Mouse (Mus musculus) spleen, postnatal 4 days (tissue): ENCODE measurements at regions not wholly inside any gene's neighbourhood (a gene's known extent, or its start where the extent isn't known, plus 50 kb on each side); places are given as distances from the start of the nearest gene placed in this dataset.

Experiments
- DNase-seq, 2 experiments: peaks; one replicate each; pipeline ENCODE4 v3.0.0; 2022; ENCODE audit warnings: low spot score in 2 of 2

- no peak for DNase-seq
These were observed 470.4 kb downstream of the Vrk1 start for GRCm38 (mm10) chr12:106480281-106481060.

- DNase-seq, result no peak
These were observed 491.7 kb downstream of the Vrk1 start for GRCm38 (mm10) chr12:106501622-106502327.

- no peak for DNase-seq
These were observed 494.3 kb downstream of the Vrk1 start for GRCm38 (mm10) chr12:106504285-106504684.

- DNase-seq, result no peak
These were observed 504.0 kb downstream of the Vrk1 start for GRCm38 (mm10) chr12:106514057-106514456.

GRCm38 (mm10) chr12:106515257-106515788, 505.3 kb downstream of the Vrk1 start:
- DNase-seq, result no peak

GRCm38 (mm10) chr12:106519141-106519540, 509.1 kb downstream of the Vrk1 start:
- no peak for DNase-seq

GRCm38 (mm10) chr12:106524411-106524810, 514.4 kb downstream of the Vrk1 start:
- DNase-seq, result no peak

GRCm38 (mm10) chr12:106527116-106527515, 517.1 kb downstream of the Vrk1 start:
- no peak for DNase-seq

- no peak for DNase-seq
These were observed 517.8 kb downstream of the Vrk1 start for GRCm38 (mm10) chr12:106527699-106528434.

- DNase-seq, result no peak
These were observed 518.5 kb downstream of the Vrk1 start for GRCm38 (mm10) chr12:106528521-106528920.

GRCm38 (mm10) chr12:106529175-106529574, 519.1 kb downstream of the Vrk1 start:
- DNase-seq, result no peak

GRCm38 (mm10) chr12:106535086-106535485, 525.1 kb downstream of the Vrk1 start:
- DNase-seq, result no peak

GRCm38 (mm10) chr12:106535628-106536288, 525.7 kb downstream of the Vrk1 start:
- DNase-seq, result no peak

GRCm38 (mm10) chr12:106536289-106536636, 526.2 kb downstream of the Vrk1 start:
- no peak for DNase-seq

GRCm38 (mm10) chr12:106540003-106540402, 530.0 kb downstream of the Vrk1 start:
- DNase-seq, result no peak

- DNase-seq, result no peak
These were observed 549.5 kb downstream of the Vrk1 start for GRCm38 (mm10) chr12:106559566-106559965.

GRCm38 (mm10) chr12:106565263-106565681, 555.2 kb downstream of the Vrk1 start:
- no peak for DNase-seq

- no peak for DNase-seq
These were observed 556.3 kb downstream of the Vrk1 start for GRCm38 (mm10) chr12:106566361-106566760.

- DNase-seq, result no peak
These were observed 557.1 kb downstream of the Vrk1 start for GRCm38 (mm10) chr12:106567116-106567515.

GRCm38 (mm10) chr12:106568541-106569085, 558.6 kb downstream of the Vrk1 start:
- DNase-seq, result no peak

- no peak for DNase-seq
These were observed 562.9 kb downstream of the Vrk1 start for GRCm38 (mm10) chr12:106572956-106573355.
